Mouse (Mus musculus): ENCODE results near the gene Sema3f. TPM values are rescaled to one million over a fixed set of nuclear protein-coding genes. Genes with fewer than 3 reads are reported as not detected.

Gene Sema3f
- polyA plus RNA-seq, 1 experiment = 30.7 TPM

DNA sequence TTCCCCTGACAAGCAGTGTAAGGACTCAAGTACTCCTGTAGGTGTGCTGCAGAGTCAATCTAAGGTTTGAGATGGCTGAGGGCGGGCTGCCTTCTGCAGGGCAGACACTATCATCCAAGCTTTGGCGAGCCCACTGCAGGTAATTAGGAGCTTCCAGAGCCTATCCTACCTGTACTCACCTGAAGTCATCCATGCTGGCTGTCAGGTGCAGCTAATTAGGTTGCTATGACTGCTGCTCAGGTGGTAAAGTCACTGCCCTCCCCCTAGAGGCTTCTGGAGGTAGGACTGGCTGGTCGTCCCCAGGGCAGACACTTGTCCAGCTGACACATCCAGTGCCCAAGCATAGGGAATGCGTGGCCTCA lies 28.5 kb upstream of the Sema3f start:
- Histone ChIP-seq H3K27me3 (ENCODE audit: control insufficient read depth, insufficient read depth, low read length) (peaks cover 9% of the 10 kb centered on the region; the same call in 1 of the 2 replicates), H3K36me3 (ENCODE audit: control insufficient read depth, insufficient read depth, low read length) (peaks cover 41% of the 10 kb centered on the region), H3K4me1 (ENCODE audit: control insufficient read depth, insufficient read depth, insufficient read length, low read length) (0 out of 2 replicates have a peak, but pooled peaks cover 2% of the 10 kb centered on the region), H3K4me3 (ENCODE audit: low read depth, low read length) (no peak overlapping the region), H3K27ac (ENCODE audit: insufficient read depth, low read depth, low read length) (no peak overlapping the region)
- WGBS = 56% methylated on average over 4 of the region's 4 CpGs
- TF ChIP-seq CTCF (IDR thresholded peaks at IDR 0.05; ENCODE audit: extremely low read depth, insufficient read length, insufficient replicate concordance, low read depth, low read length) (peak; percentile 70; the same call in 1 of the 2 replicates), POLR2A (IDR thresholded peaks at IDR 0.05; ENCODE audit: low read depth, low read length) (no peak)

DNA sequence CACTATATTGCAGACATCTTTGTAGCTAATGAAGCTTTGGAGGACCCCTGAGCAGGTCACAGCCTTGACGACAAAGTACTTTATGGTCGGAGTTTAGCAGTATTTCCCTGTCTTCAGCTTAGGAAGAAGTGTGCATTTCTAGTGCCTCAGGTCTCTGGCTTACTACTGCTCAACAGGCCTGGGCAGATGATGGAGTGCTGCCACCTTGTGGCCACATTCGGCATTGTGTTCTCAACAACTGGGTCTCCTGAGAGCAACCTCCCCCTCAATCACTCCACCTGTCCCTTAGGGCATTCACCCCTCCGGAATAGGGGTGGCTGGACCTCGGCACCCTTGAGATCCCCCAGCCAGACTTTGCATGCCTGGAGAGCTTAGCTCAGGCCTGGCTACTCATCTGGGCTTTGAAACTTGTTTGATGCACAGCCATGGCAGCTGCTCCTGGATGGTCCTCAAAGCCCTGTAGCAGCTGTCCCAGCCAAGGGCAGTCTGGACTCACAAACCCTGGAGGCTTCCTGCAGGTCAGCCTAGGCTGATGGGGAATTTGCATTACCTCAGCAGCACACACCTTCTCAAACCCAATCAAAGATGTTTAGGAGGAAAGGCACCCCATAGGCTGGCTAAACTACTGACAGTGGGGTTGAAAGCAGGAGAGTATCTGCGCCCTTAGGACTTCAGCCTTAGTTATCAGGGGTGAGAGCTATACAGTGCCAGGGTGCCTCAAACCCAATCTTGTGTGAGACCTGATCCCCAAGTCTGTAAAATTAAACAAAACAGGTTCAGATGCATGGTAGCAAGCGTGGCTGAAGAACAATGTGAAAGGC lies 28.0 kb upstream of the Sema3f start:
- no peak overlapping the region for H3K27ac ChIP-seq (ENCODE audit: insufficient read depth, low read depth, low read length)
- TF ChIP-seq POLR2A (IDR thresholded peaks at IDR 0.05; ENCODE audit: low read depth, low read length) (no peak), CTCF (IDR thresholded peaks at IDR 0.05; ENCODE audit: extremely low read depth, insufficient read length, insufficient replicate concordance, low read depth, low read length) (peak; percentile 90; the same call in 1 of the 2 replicates)
- peaks cover 36% of the 10 kb centered on the region for H3K36me3 ChIP-seq (ENCODE audit: control insufficient read depth, insufficient read depth, low read length)
- no peak overlapping the region for H3K4me3 ChIP-seq (ENCODE audit: low read depth, low read length)
- peaks cover 9% of the 10 kb centered on the region; the same call in 1 of the 2 replicates for H3K27me3 ChIP-seq (ENCODE audit: control insufficient read depth, insufficient read depth, low read length)
- H3K4me1 ChIP-seq (ENCODE audit: control insufficient read depth, insufficient read depth, insufficient read length, low read length) = 0 out of 2 replicates have a peak, but pooled peaks cover 2% of the 10 kb centered on the region
- 18% methylated on average over 7 of the region's 7 CpGs for WGBS

DNA sequence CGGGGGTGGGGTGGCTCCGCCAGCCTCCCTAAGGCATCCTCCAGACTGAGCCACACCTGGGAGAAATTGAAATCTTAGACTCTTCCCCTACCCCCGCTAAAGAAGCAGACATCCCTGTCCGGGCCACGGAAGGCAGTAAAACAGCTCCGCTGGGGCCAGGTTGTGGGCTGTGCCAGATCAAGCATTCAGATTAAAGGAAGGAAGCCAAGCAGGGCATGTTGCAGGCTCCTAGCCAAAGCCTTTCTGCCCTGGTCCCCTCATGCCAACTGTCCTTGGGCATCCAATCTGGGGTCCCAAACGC lies 25.9 kb upstream of the Sema3f start:
- WGBS = 2% methylated on average over 7 of the region's 7 CpGs
- Histone ChIP-seq H3K27ac (ENCODE audit: insufficient read depth, low read depth, low read length) (no peak overlapping the region), H3K27me3 (ENCODE audit: control insufficient read depth, insufficient read depth, low read length) (peaks cover 9% of the 10 kb centered on the region; the same call in 1 of the 2 replicates), H3K36me3 (ENCODE audit: control insufficient read depth, insufficient read depth, low read length) (peaks cover 16% of the 10 kb centered on the region), H3K4me3 (ENCODE audit: low read depth, low read length) (no peak overlapping the region), H3K4me1 (ENCODE audit: control insufficient read depth, insufficient read depth, insufficient read length, low read length) (0 out of 2 replicates have a peak, but pooled peaks cover 2% of the 10 kb centered on the region)
- TF ChIP-seq CTCF (IDR thresholded peaks at IDR 0.05; ENCODE audit: extremely low read depth, insufficient read length, insufficient replicate concordance, low read depth, low read length) (no peak), POLR2A (IDR thresholded peaks at IDR 0.05; ENCODE audit: low read depth, low read length) (no peak)

DNA sequence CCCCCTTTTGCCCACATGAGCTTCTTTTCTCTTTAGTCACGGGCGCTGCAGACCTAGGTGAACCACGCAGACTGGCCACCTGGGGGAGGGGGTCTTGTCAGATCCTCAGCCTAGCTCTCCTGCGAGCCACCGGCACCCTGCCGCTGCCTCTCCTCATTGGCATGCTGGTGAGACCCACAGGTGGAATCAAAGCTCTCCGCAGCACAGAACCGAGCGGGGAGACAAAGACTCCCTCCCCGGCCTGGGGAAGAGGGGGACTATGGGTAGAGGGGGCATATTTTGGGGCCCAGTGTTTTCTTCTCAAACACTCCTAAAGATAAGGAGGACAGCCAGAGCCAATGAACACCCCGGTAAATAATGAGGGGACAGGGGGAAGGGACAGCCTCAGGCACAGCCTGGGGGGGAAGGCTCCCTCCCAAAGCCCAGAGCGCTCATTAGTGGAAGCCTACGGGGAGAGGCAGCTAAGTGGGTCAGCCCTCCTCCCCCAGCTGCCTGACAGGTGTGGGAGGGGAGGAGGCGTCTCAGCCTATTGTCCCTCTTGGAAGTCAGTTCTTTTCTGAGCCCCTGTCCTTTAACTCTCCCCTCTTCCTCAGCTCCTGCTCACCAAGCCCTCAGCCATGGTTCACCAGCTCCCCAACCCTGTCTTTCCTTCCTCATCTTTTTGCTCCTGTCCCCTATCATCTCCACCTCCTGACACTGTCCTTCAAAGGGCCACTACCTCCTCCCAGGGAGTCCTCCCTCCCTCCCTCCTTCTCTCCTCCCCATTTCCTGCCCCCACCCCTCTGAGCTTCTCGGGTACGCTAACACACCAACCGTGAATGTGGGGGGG lies 25.3 kb upstream of the Sema3f start:
- peaks cover 9% of the 10 kb centered on the region; the same call in 1 of the 2 replicates for H3K27me3 ChIP-seq (ENCODE audit: control insufficient read depth, insufficient read depth, low read length)
- H3K36me3 ChIP-seq (ENCODE audit: control insufficient read depth, insufficient read depth, low read length) = peaks cover 10% of the 10 kb centered on the region
- H3K27ac ChIP-seq (ENCODE audit: insufficient read depth, low read depth, low read length) = no peak overlapping the region
- no peak overlapping the region for H3K4me3 ChIP-seq (ENCODE audit: low read depth, low read length)
- WGBS = 25% methylated on average over 17 of the region's 17 CpGs
- TF ChIP-seq POLR2A (IDR thresholded peaks at IDR 0.05; ENCODE audit: low read depth, low read length) = no peak
- no peak for TF ChIP-seq CTCF (IDR thresholded peaks at IDR 0.05; ENCODE audit: extremely low read depth, insufficient read length, insufficient replicate concordance, low read depth, low read length)
- 0 out of 2 replicates have a peak, but pooled peaks cover 2% of the 10 kb centered on the region for H3K4me1 ChIP-seq (ENCODE audit: control insufficient read depth, insufficient read depth, insufficient read length, low read length)

DNA sequence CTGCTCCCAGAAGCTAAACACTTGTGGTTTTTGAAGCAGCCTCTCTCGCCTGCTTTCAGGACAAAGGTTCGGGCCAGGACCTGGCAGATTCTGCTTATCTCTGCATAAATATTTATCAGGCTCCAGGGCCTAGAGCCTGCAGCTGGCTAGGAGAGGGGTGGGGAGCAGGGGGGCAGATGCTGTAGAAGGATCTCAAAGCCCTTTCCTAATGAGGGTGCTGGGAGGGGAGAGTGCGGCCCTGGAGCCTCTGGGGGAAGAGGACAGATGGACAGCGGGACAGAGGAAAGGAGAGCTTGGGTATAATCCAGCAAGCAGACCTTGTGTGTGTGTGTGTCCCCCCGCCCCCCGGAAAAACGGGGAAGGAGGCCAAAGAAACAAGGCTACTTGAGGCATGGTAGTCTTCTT lies 24.3 kb upstream of the Sema3f start:
- H3K4me1 ChIP-seq (ENCODE audit: control insufficient read depth, insufficient read depth, insufficient read length, low read length) = 0 out of 2 replicates have a peak, but pooled peaks cover 2% of the 10 kb centered on the region
- H3K36me3 ChIP-seq (ENCODE audit: control insufficient read depth, insufficient read depth, low read length) = peaks cover 3% of the 10 kb centered on the region; the same call in 1 of the 2 replicates
- TF ChIP-seq CTCF (IDR thresholded peaks at IDR 0.05; ENCODE audit: extremely low read depth, insufficient read length, insufficient replicate concordance, low read depth, low read length) = no peak
- TF ChIP-seq POLR2A (IDR thresholded peaks at IDR 0.05; ENCODE audit: low read depth, low read length) = no peak
- H3K4me3 ChIP-seq (ENCODE audit: low read depth, low read length) = no peak overlapping the region
- peaks cover 9% of the 10 kb centered on the region; the same call in 1 of the 2 replicates for H3K27me3 ChIP-seq (ENCODE audit: control insufficient read depth, insufficient read depth, low read length)
- H3K27ac ChIP-seq (ENCODE audit: insufficient read depth, low read depth, low read length) = no peak overlapping the region
- WGBS = 47% methylated on average over 7 of the region's 7 CpGs

DNA sequence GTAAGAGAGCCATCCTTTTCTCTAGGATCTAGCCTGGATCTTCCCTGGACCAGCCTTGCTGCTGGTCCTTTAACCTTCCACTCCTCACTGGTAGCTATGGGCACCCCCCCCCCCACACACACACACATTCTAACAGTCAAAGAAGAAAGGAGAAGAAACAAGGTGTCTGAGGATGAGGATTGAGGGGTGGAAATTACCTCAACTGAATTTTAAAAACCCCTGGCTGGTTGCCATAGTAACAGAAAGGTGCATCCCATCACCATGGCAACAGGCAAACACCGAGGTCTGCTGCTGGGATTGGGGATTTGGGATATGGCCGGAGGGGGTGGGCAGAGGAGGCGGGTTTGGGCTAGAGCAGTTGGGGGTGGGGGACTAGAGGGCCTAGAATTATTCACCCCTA lies 19.4 kb upstream of the Sema3f start:
- Histone ChIP-seq H3K4me1 (ENCODE audit: control insufficient read depth, insufficient read depth, insufficient read length, low read length) (peaks cover 8% of the 10 kb centered on the region), H3K36me3 (ENCODE audit: control insufficient read depth, insufficient read depth, low read length) (no peaks in the 10 kb centered on the region), H3K4me3 (ENCODE audit: low read depth, low read length) (no peak overlapping the region), H3K27me3 (ENCODE audit: control insufficient read depth, insufficient read depth, low read length) (no peaks in the 10 kb centered on the region; the same call in 1 of the 2 replicates), H3K27ac (ENCODE audit: insufficient read depth, low read depth, low read length) (no peak overlapping the region)
- no peak for TF ChIP-seq POLR2A (IDR thresholded peaks at IDR 0.05; ENCODE audit: low read depth, low read length)
- no peak for TF ChIP-seq CTCF (IDR thresholded peaks at IDR 0.05; ENCODE audit: extremely low read depth, insufficient read length, insufficient replicate concordance, low read depth, low read length)
- 86% methylated on average over 3 of the region's 3 CpGs for WGBS

Measured in small intestine, adult 2 months (tissue).